Mouse (Mus musculus) lung, postnatal 25 days (tissue): ENCODE results near the gene Olfr920.

Experiments used
- DNase-seq: peaks from one replicate; pipeline ENCODE4 v3.0.0; 2022; ENCODE audit warnings: low spot score

Olfr920 gene

DNA sequence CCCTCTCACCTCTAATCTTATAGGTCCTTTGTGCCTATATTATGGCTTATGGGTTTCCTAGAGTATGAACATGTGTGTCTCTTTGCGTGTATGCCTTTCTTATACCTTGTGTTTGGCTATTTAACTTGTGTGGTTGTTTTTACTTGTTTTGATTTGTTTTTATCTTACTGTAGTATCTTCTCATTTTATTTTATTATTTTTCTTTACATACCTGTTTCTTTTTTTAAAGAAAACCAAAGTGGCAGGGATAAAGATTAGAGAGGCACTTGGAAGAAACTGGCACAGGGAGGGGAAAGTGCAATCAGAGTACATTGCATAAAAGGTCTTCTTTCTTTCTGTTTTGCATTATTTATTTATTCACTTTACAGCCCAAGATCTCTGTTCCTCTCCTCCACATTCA lies at the start of gene Olfr920:
Gene Olfr920, plus strand, starts transcription at position 301 of the 400 bp plus-strand sequence.
- DNase-seq, result no peak

DNA sequence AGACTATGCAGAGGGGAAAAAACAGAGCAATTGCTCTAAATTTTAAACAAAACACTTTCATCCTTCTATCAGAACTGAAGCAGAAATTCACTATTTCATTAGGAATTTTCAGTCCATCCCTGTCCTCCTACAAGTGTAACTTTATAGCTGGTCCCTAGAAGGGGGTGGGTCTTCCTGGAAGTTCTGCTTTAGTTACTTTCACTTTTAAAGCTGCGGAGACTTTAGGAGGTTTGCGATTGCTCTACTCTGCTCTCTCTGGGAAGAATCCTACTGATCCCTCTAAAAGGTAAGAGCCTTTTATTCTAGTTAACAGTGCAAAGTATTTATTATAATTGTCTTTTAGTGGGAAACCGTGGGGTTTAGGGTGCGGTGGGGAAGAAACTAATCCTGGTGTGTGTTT lies 34.0 kb upstream of the Olfr920 start, which contains the start of gene Vwa5a:
Gene Vwa5a, plus strand, starts transcription at position 167 of the 400 bp plus-strand sequence.
- peak; percentile 70 for DNase-seq

DNA sequence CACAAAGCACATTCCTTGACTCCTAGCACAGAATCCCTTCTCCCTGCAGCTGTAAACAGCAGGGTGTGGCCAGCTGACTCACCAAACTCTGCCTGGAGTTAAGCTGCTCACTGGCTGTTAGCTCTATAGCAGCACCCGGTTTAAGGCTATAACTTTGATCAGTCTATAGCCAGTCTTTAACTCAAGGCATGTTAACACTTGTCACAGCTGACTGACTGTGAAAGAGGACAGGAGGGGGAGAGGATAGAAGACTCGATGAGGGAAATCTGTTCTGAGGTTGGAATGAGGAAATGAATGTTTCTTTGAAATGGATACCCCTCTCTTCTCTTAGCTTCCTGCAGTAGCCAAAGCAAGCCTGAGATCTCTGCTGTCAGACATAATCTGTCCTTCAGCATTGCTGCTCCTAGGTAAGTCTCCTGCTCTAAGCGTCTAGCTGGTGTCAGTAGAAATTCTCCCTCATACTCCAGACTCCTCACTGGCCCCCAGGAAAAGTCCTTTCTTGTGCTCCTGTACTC lies 33.1 kb upstream of the Olfr920 start:
- peak; percentile 4 for DNase-seq

DNA sequence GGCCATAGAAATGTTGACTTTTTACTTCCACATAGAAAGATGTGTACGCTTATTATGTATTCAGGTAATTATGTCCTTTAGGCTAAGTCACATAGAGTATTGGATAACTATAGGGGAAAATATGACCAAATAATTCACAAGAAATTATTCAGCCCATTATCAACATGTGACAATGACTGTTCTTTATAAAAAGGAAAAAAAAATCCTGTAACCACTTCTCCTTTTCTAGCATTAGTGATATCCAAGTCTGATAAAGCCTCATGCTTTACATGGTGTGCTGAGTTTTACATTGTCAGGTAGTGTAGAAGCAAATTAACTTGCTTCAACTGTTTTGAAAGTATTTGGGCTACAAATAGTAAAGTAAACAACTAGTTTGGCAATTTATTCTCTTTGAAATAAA lies 28.1 kb upstream of the Olfr920 start:
- DNase-seq, result no peak

DNA sequence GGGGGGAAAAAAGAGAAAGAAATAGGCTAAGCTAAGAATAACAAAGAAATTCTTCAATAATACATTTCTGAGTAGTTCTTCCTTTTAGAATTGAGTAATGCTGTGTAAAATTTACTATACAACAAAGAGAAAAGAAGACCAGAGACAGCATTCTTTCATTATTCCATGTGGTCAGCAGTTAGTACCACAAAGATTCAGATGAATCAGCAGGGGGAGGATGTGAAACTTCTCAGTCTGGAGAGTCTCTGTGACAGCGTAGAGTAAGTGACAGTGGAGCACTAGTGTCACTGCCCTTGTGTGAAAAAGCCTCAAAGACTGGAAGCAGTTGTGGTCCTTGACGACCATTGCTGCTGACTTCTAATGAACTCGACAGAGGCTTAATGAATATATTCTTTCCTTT lies 23.9 kb upstream of the Olfr920 start:
- no peak for DNase-seq

DNA sequence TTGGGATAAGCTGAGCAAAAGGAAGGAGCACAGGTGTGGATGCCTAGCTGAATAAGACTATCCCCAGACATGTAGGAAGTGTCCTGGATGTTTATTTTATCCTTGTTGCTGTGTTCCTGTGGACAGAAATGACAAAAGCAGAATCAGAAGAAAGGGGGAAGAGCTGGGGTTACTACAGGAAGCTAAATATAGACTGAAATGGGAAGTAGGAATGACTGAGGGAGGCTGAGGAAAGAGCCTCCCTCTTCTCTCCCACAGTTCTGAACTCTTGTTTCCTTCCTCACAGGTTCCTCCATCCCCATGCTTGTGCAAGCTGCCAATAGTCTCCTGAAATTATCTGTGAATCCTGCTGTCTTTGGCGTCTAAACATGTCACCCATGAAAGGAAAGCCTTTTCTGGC lies 10.7 kb upstream of the Olfr920 start:
- DNase-seq, result no peak

DNA sequence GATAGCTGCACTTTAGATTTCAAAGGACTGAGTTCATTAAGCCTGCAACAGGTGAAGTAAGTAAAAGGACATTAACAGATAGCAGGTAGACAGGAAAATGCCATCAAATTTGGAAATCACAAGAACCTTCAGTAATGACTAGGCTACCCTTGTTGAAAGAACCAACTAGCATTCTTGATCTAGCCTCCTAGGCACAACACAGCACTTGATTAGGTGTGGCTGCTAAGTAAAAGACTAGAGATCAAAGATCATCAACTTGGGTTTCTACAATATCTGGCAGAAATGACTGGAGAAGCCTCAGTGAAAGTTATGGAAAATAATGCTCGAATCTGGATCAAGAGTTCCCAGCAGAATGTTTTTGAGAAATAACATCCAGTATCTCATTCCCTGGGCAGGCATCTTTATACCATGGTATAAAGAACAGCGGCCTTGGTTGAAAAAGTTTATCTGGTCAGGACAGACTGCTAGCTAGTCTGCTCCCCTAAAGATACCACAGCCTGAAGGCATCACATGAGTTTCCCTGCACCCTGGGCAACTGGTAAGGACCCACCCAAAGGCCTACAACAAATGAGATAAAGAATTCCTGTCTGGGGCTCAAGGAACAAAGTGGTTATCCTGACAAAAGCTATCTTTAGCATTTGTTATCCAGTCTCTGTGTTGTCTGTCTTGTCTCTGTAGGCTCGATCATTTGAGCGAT lies 7.3 kb upstream of the Olfr920 start:
- no peak for DNase-seq

DNA sequence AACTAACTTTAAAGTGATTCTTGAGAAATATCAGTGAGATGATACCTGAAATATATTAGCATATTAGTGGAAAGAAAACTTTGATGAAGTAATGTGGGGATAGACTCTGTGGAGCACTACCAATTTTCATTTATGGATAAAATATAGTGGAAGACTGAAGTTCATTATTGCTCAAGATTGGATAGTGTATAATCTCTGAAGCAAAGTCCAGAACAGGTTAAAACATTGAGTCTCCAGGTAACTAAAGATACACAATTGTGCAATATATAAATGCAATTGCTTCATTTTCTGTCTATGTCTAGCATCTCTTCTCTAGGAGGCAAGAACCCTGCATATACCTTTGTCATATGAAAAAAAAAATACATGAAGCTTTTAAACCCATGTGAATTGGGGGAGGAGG lies 20.7 kb downstream of the Olfr920 start, which contains the start of gene Olfr921:
Gene Olfr921, plus strand, starts transcription at position 301 of the 400 bp plus-strand sequence.
- no peak for DNase-seq

DNA sequence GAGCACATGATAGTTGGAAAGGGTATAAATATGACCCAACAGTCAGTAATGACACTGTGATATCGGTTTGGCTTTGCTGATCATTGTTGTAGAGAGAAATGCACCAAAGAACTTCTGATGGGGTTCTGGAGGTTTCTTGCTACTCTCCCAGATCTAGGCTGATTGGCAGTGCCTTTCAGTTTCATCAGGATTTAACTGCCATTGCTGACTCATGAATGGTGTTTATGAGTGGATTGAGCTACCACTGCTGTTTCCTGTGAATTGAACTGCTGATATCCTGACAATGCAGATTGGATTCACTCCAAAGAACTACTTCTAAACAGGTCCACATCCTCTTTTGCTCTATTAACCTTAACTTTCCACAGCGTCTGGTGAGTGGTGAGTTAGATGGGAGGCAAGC lies 40.6 kb downstream of the Olfr920 start:
- DNase-seq, result no peak

DNA sequence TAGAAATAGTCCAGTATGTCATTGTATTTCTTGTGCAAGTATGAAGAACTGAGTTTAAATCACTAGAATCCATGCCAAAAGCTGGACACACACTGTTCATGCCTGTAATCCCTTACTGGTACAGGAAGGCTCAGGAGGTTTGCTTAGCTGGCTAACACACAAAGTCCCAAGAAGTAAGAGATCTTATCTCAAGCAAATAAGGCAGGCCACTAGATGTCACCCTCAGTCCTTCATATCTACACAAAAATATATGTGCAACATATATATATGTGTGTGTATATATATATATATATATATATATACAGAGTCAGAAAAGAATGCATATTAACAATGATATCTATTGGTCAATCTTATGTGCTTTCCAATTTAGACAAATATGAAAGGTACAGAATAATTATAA lies 53.6 kb downstream of the Olfr920 start:
- DNase-seq, result no peak
